Mouse (Mus musculus): ENCODE results near the gene OR5BS1P. TPM values are rescaled to one million over a fixed set of nuclear protein-coding genes. Genes with fewer than 3 reads are reported as not detected.

Gene OR5BS1P
- total RNA-seq, 2 experiments from 2014 or later = not detected

DNA sequence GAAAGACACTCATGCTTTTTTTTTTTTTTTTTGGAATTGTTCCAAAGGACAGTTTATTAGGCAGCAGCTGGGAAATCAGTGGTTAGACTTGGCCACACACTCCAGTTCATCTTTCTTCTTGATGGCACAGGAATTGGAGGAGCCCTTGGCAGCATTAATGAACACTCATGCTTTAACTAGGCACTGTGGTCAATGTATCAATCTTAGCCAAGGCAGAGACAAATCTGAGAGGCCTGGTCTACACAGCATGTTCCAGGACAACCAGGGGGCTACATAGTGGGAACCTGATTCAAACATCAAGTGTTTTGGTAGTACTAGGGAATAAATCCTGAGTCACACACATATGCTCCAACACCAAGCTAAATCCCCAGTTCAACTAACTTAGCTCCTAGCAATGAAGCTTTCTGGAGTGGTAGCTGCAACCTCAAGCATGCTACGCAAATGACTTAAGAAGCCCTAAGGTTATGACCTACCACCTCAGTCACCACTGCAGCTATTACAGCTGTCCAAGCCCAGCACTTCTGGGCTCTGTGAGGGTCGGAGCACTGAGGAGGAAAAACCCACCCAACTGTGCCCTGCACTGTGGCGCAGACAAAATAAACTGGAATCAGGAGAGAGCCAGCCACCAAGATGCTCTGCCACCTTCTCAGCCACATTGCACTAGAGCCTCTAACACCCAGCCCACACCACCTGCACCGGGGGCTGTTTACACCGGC is 57.5 kb downstream of the OR5BS1P start:
- no peak for DNase-seq (ENCODE audit: extremely low spot score in 1 of 2, low spot score in 2 of 2)
- H3K27ac ChIP-seq = no peak overlapping the region
- H3K4me3 ChIP-seq = no peak overlapping the region
- intact Hi-C loops (cut with DNase I) = no loop called here
- no peak for TF ChIP-seq CTCF (IDR thresholded peaks at IDR 0.05)

GRCm38 (mm10) chr15:98528066-98528563 is 58.4 kb downstream of the OR5BS1P start:
- TF ChIP-seq CTCF (IDR thresholded peaks at IDR 0.05) = no peak
- no peak for DNase-seq (ENCODE audit: extremely low spot score in 1 of 2, low spot score in 2 of 2)
- Histone ChIP-seq H3K4me3 (no peak overlapping the region), H3K27ac (no peak overlapping the region)
- intact Hi-C loops (cut with DNase I) = no loop called here

Small RNAs within 50 kb of the gene (microRNA-seq; reads per million reads assigned to microRNA genes)
- 4.3 to 10.2 reads per million in 2 experiments for gene Mir1291

Other genes with a start within 250 kb of the OR5BS1P start
- under 1 TPM in 1 of 2 experiments, not detected in 1; 0.32 TPM for gene Gm44579, start 248.9 kb upstream of the OR5BS1P start, total RNA-seq (2021)
- gene Olfr287, start 248.8 kb upstream of the OR5BS1P start, total RNA-seq (2021) = 1 to 10 TPM; 4.7 to 5.3 TPM
- not detected for gene Olfr286, start 235.4 kb upstream of the OR5BS1P start, total RNA-seq (2021)
- gene H1fnt, start 212.6 kb upstream of the OR5BS1P start, total RNA-seq (2021) = not detected
- gene Zfp641, start 173.7 kb upstream of the OR5BS1P start, total RNA-seq (2021) = 1 to 10 TPM; 6.6 to 8.0 TPM
- gene Olfr285, start 152.5 kb upstream of the OR5BS1P start, total RNA-seq (2021) = not detected
- not detected for gene Olfr284, start 128.9 kb upstream of the OR5BS1P start, total RNA-seq (2021)
- not detected for gene Olfr283, start 89.0 kb upstream of the OR5BS1P start, total RNA-seq (2021)
- not detected for gene Olfr282, start 38.7 kb upstream of the OR5BS1P start, total RNA-seq (2021)
- not detected for gene Olfr281, start 17.3 kb upstream of the OR5BS1P start, total RNA-seq (2021)
- gene Lalba, start 12.8 kb downstream of the OR5BS1P start, total RNA-seq (2021) = not detected
- gene Olfr279, start 22.5 kb downstream of the OR5BS1P start, total RNA-seq (2021) = not detected
- 10 to 100 TPM; 55.1 to 56.7 TPM for gene Kansl2, start 64.4 kb downstream of the OR5BS1P start, total RNA-seq (2021)
- 10 to 100 TPM; 40.3 to 45.8 TPM for gene Ccnt1, start 101.0 kb downstream of the OR5BS1P start, total RNA-seq (2021)
- gene 4930415O20Rik, start 101.1 kb downstream of the OR5BS1P start, total RNA-seq (2021) = not detected
- 10 to 100 TPM; 52.7 to 57.4 TPM for gene Adcy6, start 140.2 kb downstream of the OR5BS1P start, total RNA-seq (2021)
- 100 to 1,000 TPM; 271 to 291 TPM for gene Cacnb3, start 160.9 kb downstream of the OR5BS1P start, total RNA-seq (2021)
- 10 to 100 TPM; 84.4 to 90.2 TPM for gene Ddx23, start 193.0 kb downstream of the OR5BS1P start, total RNA-seq (2021)
- gene Rnd1, start 207.6 kb downstream of the OR5BS1P start, total RNA-seq (2021) = 10 to 100 TPM; 27.4 to 27.7 TPM
- gene Ccdc65, start 238.3 kb downstream of the OR5BS1P start, total RNA-seq (2021) = 10 to 100 TPM; 11.2 TPM

Measured in left cerebral cortex, adult 2 months (tissue).